Mouse (Mus musculus): ENCODE measurements at regions not wholly inside any gene's neighbourhood (a gene's known extent, or its start where the extent isn't known, plus 50 kb on each side); places are given as distances from the start of the nearest gene placed in this dataset.

GRCm38 (mm10) chr1:21132340-21132739 is 53.3 kb upstream of the Tram2 start:
- no peak for ATAC-seq

GRCm38 (mm10) chr1:21146961-21147360 is 67.9 kb upstream of the Tram2 start:
- ATAC-seq = no peak

- ATAC-seq = peak; percentile 71
Observed at GRCm38 (mm10) chr1:21161742-21162141, 56.6 kb upstream of the Tmem14a start.

- ATAC-seq = peak; percentile 86
Observed at GRCm38 (mm10) chr1:21166287-21166733, 52.1 kb upstream of the Tmem14a start.

GRCm38 (mm10) chr1:21166762-21167161 is 51.6 kb upstream of the Tmem14a start:
- no peak for ATAC-seq
